Mouse (Mus musculus) MEL (cell line): ENCODE data around the gene Rcc1. TPM values are rescaled to one million over a fixed set of nuclear protein-coding genes. Genes with fewer than 3 reads are reported as not detected.
A peak's percentile ranks its signal among the peaks of the same experiment; 100 is the strongest.

Source experiments
- DNase-seq: peaks from one replicate; pipeline ENCODE4 v3.0.0; 2011; ENCODE audit warnings: low read depth, low spot score
- H3K27ac ChIP-seq: 2 replicates; pipeline ENCODE4 v1.5.1; 2012; ENCODE audit warnings: low read depth, mild to moderate bottlenecking, control low read depth, low read length, moderate library complexity; ENCODE audit not compliant: control insufficient read depth
- H3K27me3 ChIP-seq, 2 experiments: fragments of 150-350 bp in 1 of 2; sonication (generic) in 1 of 2; 2 replicates each; pipeline ENCODE4 v1.6.1; 2012; ENCODE audit warnings: low read length in 2 of 2, mild to moderate bottlenecking in 2 of 2, improper control_type of control experiment in 1 of 2, moderate library complexity in 1 of 2; ENCODE audit not compliant: insufficient read depth in 2 of 2, control insufficient read depth in 1 of 2
- H3K36me3 ChIP-seq, 2 experiments: 2 replicates each; pipeline ENCODE4 v1.6.1; 2012 to 2014; ENCODE audit warnings: low read length in 2 of 2, improper control_type of control experiment in 1 of 2, inconsistent platforms in 1 of 2, mild to moderate bottlenecking in 1 of 2; ENCODE audit not compliant: insufficient read depth in 2 of 2, control insufficient read depth in 1 of 2
- H3K4me1 ChIP-seq, 2 experiments: fragments of 150-350 bp in 1 of 2; sonication (generic) in 1 of 2; 2 replicates each; pipeline ENCODE4 v1.6.1; 2012; ENCODE audit warnings: low read length in 2 of 2, improper control_type of control experiment in 1 of 2, mild to moderate bottlenecking in 1 of 2; ENCODE audit not compliant: insufficient read depth in 2 of 2, control insufficient read depth in 1 of 2
- H3K4me3 ChIP-seq, 2 experiments: fragments of 150-350 bp in 1 of 2; sonication (generic) in 1 of 2; 2 replicates each; pipeline ENCODE4 v1.5.1; 2012; ENCODE audit warnings: low read depth in 2 of 2, low read length in 2 of 2, mild to moderate bottlenecking in 2 of 2, moderate library complexity in 2 of 2, control low read depth in 1 of 2, improper control_type of control experiment in 1 of 2; ENCODE audit not compliant: control insufficient read depth in 1 of 2, insufficient read depth in 1 of 2
- H3K79me2 ChIP-seq: 2 replicates; pipeline ENCODE4 v1.6.1; 2012; ENCODE audit warnings: mild to moderate bottlenecking, low read length, moderate library complexity; ENCODE audit not compliant: control insufficient read depth, poor library complexity, insufficient read depth
- H3K9ac ChIP-seq: 2 replicates; pipeline ENCODE4 v1.6.1; 2012; ENCODE audit warnings: low read depth, mild to moderate bottlenecking, control low read depth, low read length, moderate library complexity; ENCODE audit not compliant: control insufficient read depth, poor library complexity, severe bottlenecking
- H3K9me3 ChIP-seq: fragments of 150-350 bp; sonication (generic); replicated peaks from 2 replicates; pipeline ENCODE4 v1.6.1; 2012; ENCODE audit warnings: mild to moderate bottlenecking, low read length, improper control_type of control experiment, moderate library complexity; ENCODE audit not compliant: insufficient read depth
- BHLHE40 ChIP-seq: IDR thresholded peaks from 2 replicates; pipeline ENCODE4 v1.6.1; 2012; ENCODE audit warnings: low read depth, mild to moderate bottlenecking, inconsistent platforms, low read length, improper control_type of control experiment, borderline replicate concordance
- CHD1 ChIP-seq: IDR thresholded peaks from 2 replicates; pipeline ENCODE4 v1.6.1; 2012; ENCODE audit warnings: low read depth, mild to moderate bottlenecking, inconsistent platforms, low read length, improper control_type of control experiment
- CHD2 ChIP-seq: IDR thresholded peaks from 2 replicates; pipeline ENCODE4 v1.6.1; 2011; ENCODE audit warnings: low read length, improper control_type of control experiment
- JUND ChIP-seq: IDR thresholded peaks from 2 replicates; pipeline ENCODE4 v1.6.1; 2011; ENCODE audit warnings: low read depth, mild to moderate bottlenecking, improper control_type of control experiment, low read length
- MAFK ChIP-seq: IDR thresholded peaks from 2 replicates; pipeline ENCODE4 v1.6.1; 2011; ENCODE audit warnings: low read depth, mild to moderate bottlenecking, low read length, improper control_type of control experiment, borderline replicate concordance
- MEF2A ChIP-seq: IDR thresholded peaks from 2 replicates; pipeline ENCODE4 v1.6.1; 2014; ENCODE audit warnings: low read depth, mild to moderate bottlenecking, inconsistent platforms, low read length, improper control_type of control experiment; ENCODE audit not compliant: poor library complexity, insufficient replicate concordance, severe bottlenecking; ENCODE audit errors: extremely low read depth
- MXI1 ChIP-seq: IDR thresholded peaks from 2 replicates; pipeline ENCODE4 v1.6.1; 2011; ENCODE audit warnings: mild to moderate bottlenecking, low read depth, low read length, improper control_type of control experiment
- MYB ChIP-seq: IDR thresholded peaks from 2 replicates; pipeline ENCODE4 v1.6.1; 2011; ENCODE audit warnings: mild to moderate bottlenecking, low read depth, low read length, improper control_type of control experiment
- MYC ChIP-seq: IDR thresholded peaks from 2 replicates; pipeline ENCODE4 v1.6.1; 2011; ENCODE audit warnings: low read depth, mild to moderate bottlenecking, low read length, improper control_type of control experiment, moderate library complexity
- NELFE ChIP-seq: IDR thresholded peaks from 2 replicates; pipeline ENCODE4 v1.6.1; 2011; ENCODE audit warnings: low read depth, low read length, improper control_type of control experiment
- POLR2A ChIP-seq, 2 experiments: IDR thresholded peaks; 2 replicates each; pipeline ENCODE4 v1.6.1; 2011 to 2012; ENCODE audit warnings: low read length in 2 of 2, mild to moderate bottlenecking in 2 of 2, control low read depth in 1 of 2, improper control_type of control experiment in 1 of 2, low read depth in 1 of 2, moderate library complexity in 1 of 2; ENCODE audit not compliant: control insufficient read depth in 1 of 2, insufficient read depth in 1 of 2, poor library complexity in 1 of 2
- POLR2AphosphoS2 ChIP-seq: IDR thresholded peaks from 2 replicates; pipeline ENCODE4 v1.6.1; 2011; ENCODE audit warnings: low read length, improper control_type of control experiment
- RAD21 ChIP-seq: IDR thresholded peaks from 2 replicates; pipeline ENCODE4 v1.6.1; 2011; ENCODE audit warnings: mild to moderate bottlenecking, low read depth, low read length, improper control_type of control experiment
- SIN3A ChIP-seq: IDR thresholded peaks from 2 replicates; pipeline ENCODE4 v1.6.1; 2012; ENCODE audit warnings: low read length, improper control_type of control experiment, inconsistent platforms
- SMC3 ChIP-seq: IDR thresholded peaks from 2 replicates; pipeline ENCODE4 v1.6.1; 2011; ENCODE audit warnings: low read depth, low read length, improper control_type of control experiment
- USF1 ChIP-seq: IDR thresholded peaks from 2 replicates; pipeline ENCODE4 v1.6.1; 2014; ENCODE audit warnings: low read depth, mild to moderate bottlenecking, inconsistent platforms, low read length, improper control_type of control experiment, moderate library complexity
- ZMIZ1 ChIP-seq: IDR thresholded peaks from 2 replicates; pipeline ENCODE4 v1.6.1; 2012; ENCODE audit warnings: low read depth, mild to moderate bottlenecking, inconsistent platforms, low read length, improper control_type of control experiment, moderate library complexity
- ZNF384 ChIP-seq: IDR thresholded peaks from 2 replicates; pipeline ENCODE4 v1.6.1; 2012; ENCODE audit warnings: low read depth, mild to moderate bottlenecking, inconsistent platforms, low read length, improper control_type of control experiment
- polyA plus RNA-seq, 2 experiments: library from polyadenylated mRNA; stranded (reverse) in 1 of 2; unstranded in 1 of 2; fragments of >175 nt in 1 of 2; fragments of >200 nt in 1 of 2; gene quantifications; 2 replicates each; pipeline versions ENCODE4 v1.2.1 to v1.2.4; 2012; ENCODE audit warnings: low replicate concordance in 2 of 2, low read depth in 1 of 2; ENCODE audit not compliant: insufficient read length in 2 of 2, insufficient read depth in 1 of 2, missing spikeins in 1 of 2
- total RNA-seq: library from RNA; depleted of rRNA; stranded (reverse); fragments of 300-350 nt; gene quantifications from 2 replicates; pipeline ENCODE4 v1.2.3, GENCODE M21; 2012

Rcc1 gene
- total and polyA plus RNA-seq, 3 experiments, result 83.6 to 186 (median 147) TPM

DNA sequence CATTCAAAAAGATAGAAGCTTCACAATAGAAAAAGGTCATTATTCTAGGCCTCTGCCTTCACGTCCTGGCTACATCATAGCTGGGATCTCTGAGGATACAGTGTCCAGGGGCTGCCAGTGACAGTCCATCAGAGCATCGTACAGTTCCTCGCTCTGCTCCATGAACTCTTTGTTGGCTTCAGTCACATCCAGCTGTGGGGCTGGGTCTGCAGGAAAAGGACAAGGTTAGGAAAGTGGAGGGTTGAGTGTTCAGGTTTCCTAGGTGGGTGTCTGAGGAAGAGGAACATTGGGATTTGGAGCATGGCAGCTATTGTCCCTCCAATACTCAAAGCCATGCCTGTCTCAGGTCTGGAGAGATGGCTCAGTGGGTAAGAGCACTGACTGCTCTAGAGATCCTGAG lies 41.6 kb downstream of the Rcc1 start:
- Histone ChIP-seq H3K4me3 (no peak overlapping the region), H3K4me1 (0 out of 4 replicates have a peak, but pooled peaks cover 0 to 3% of the 10 kb centered on the region in 2 experiments), H3K79me2 (peaks cover 18% of the 10 kb centered on the region), H3K27ac (peak overlapping the region; percentile 16; the same call in 1 of the 2 replicates), H3K9me3 (no peaks in the 10 kb centered on the region), H3K27me3 (no peaks in the 10 kb centered on the region), H3K9ac (no peak overlapping the region), H3K36me3 (peaks cover 10 to 12% of the 10 kb centered on the region in 2 experiments)
- DNase-seq, result peak; percentile 76
- TF ChIP-seq CHD1 (no peak), POLR2AphosphoS2 (peak; percentile 100), SIN3A (0 out of 2 replicates have a peak, but pooled peaks have one; percentile 0), CHD2 (peak; percentile 78), MXI1 (no peak), POLR2A (IDR thresholded peaks at IDR 0.05; ENCODE audit: control insufficient read depth in 1 of 2, insufficient read depth in 1 of 2, low read depth in 1 of 2, low read length in 2 of 2, poor library complexity in 1 of 2) (peak; percentile 57 to 73; a peak in 2 of 4 replicates), MYB (no peak; the same call in 1 of the 2 replicates), BHLHE40 (peak; percentile 11; the same call in 1 of the 2 replicates), SMC3 (no peak; the same call in 1 of the 2 replicates), ZMIZ1 (peak; percentile 96)

DNA sequence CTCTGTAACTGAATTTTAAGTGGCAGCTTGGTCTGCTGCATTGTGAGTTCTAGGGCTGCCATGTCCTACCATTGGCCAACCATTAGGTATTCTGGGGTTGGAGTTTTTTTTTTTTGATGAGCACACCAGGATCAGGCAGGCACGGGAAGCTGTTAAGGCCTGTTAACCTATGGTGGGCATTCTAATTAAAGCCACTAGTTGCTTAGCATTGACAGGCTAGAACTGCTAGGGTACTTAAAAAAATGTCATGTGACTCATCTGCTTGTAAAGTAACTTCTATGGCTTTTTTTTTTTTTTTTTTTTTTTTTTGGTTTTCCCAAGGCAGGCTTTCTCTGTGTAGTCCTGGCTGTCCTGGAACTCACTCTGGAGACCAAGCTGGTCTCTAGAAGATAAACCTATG lies 42.2 kb downstream of the Rcc1 start:
- TF ChIP-seq USF1 (peak; percentile 74), NELFE (peak; percentile 36; the same call in 1 of the 2 replicates), CHD1 (peak; percentile 87; the same call in 1 of the 2 replicates), MEF2A (no peak), MAFK (0 out of 2 replicates have a peak, but pooled peaks have one; percentile 15), ZNF384 (peak; percentile 96), MYB (peak; percentile 48; the same call in 1 of the 2 replicates), MYC (peak; percentile 48; the same call in 1 of the 2 replicates), JUND (0 out of 2 replicates have a peak, but pooled peaks have one; percentile 49), RAD21 (no peak)
- peaks cover 10 to 12% of the 10 kb centered on the region in 2 experiments for H3K36me3 ChIP-seq
- H3K27me3 ChIP-seq, result no peaks in the 10 kb centered on the region

More for the DNA sequence above, 42.2 kb downstream of the Rcc1 start:
- H3K4me1 ChIP-seq, result 0 out of 4 replicates have a peak, but pooled peaks cover 0 to 3% of the 10 kb centered on the region in 2 experiments
- H3K9ac ChIP-seq, result peak overlapping the region; percentile 30; the same call in 1 of the 2 replicates
- H3K27ac ChIP-seq, result peak overlapping the region; percentile 57
- DNase-seq, result peak; percentile 72
- no peak overlapping the region for H3K4me3 ChIP-seq
- no peaks in the 10 kb centered on the region for H3K9me3 ChIP-seq
- peaks cover 18% of the 10 kb centered on the region for H3K79me2 ChIP-seq
